Mouse (Mus musculus) midbrain, embryonic 14.5 days (tissue): Measurements from ENCODE around the gene Serpinb13. TPM values are rescaled to one million over a fixed set of nuclear protein-coding genes. Genes with fewer than 3 reads are reported as not detected.

Experiments used
- ATAC-seq: fragments of 200-750 bp; cut with Nextera tagmentation; 2 replicates; pipeline ENCODE4 v1.8.0; 2017; ENCODE audit warnings: moderate number of reproducible peaks, moderate library complexity; ENCODE audit not compliant: low FRiP score, low TSS enrichment
- DNase-seq: peaks from one replicate; pipeline ENCODE4 v3.0.0-alpha.2; 2015
- H3K27ac ChIP-seq: fragments of 300-500 bp; sonication (generic); replicated peaks from 2 replicates; pipeline ENCODE4 v1.5.1; 2014; ENCODE audit warnings: mild to moderate bottlenecking, low read depth, low read length, moderate library complexity
- H3K27me3 ChIP-seq: fragments of 300-500 bp; sonication (generic); 2 replicates; pipeline ENCODE4 v1.6.1; 2014; ENCODE audit warnings: low read length, control low read depth, mixed read lengths; ENCODE audit not compliant: control insufficient read depth, insufficient read depth
- H3K36me3 ChIP-seq: fragments of 300-500 bp; sonication (generic); 2 replicates; pipeline ENCODE4 v1.6.1; 2014; ENCODE audit warnings: low read length, control low read depth; ENCODE audit not compliant: control insufficient read depth, insufficient read depth
- H3K4me1 ChIP-seq: fragments of 300-500 bp; sonication (generic); 2 replicates; pipeline ENCODE4 v1.6.1; 2014; ENCODE audit warnings: mild to moderate bottlenecking, antibody characterized with exemption, low read length, control low read depth; ENCODE audit not compliant: control insufficient read depth, insufficient read depth
- H3K4me2 ChIP-seq: fragments of 300-500 bp; sonication (generic); 2 replicates; pipeline ENCODE4 v1.6.1; 2014; ENCODE audit warnings: mild to moderate bottlenecking, low read length, moderate library complexity
- H3K4me3 ChIP-seq: fragments of 300-500 bp; sonication (generic); replicated peaks from 2 replicates; pipeline ENCODE4 v1.5.1; 2014; ENCODE audit warnings: low read depth, low read length
- H3K9ac ChIP-seq: fragments of 300-500 bp; sonication (generic); replicated peaks from 2 replicates; pipeline ENCODE4 v1.6.1; 2014; ENCODE audit warnings: mild to moderate bottlenecking, low read length, moderate library complexity
- H3K9me3 ChIP-seq: fragments of 300-500 bp; sonication (generic); 2 replicates; pipeline ENCODE4 v1.6.1; 2016; ENCODE audit warnings: low read length, control low read depth, mixed read lengths; ENCODE audit not compliant: control insufficient read depth
- WGBS: fragments of 180-500 bp; shearing (Covaris S2); extraction: QIAGEN DNeasy Blood & Tissue Kit; methylation state at CpG from one replicate; pipeline ENCODE4 v1.1.7; 2014; 5-methylcytosine and 5-hydroxymethylcytosine counted together
- polyA plus RNA-seq: library from polyadenylated mRNA; unstranded; fragments of >200 nt; fragmentation: Nextera tagmentation; extraction: Ambion mirVana; gene quantifications from 2 replicates; pipeline ENCODE4 v1.2.1, GENCODE M21; 2014

Gene Serpinb13
- polyA plus RNA-seq = not detected in 2 replicates

- ATAC-seq (no peak), DNase-seq (no peak)
- Histone ChIP-seq H3K4me3 (no peak within 1 kb of the TSS), H3K9me3 (no peaks in the 10 kb centered on the region), H3K4me1 (no peaks in the 10 kb centered on the region), H3K27ac (no peak within 1 kb of the TSS), H3K27me3 (no peaks in the 10 kb centered on the region), H3K4me2 (no peak within 1 kb of the TSS), H3K36me3 (no peaks in the 10 kb centered on the region), H3K9ac (no peak within 1 kb of the TSS)
Measured at GRCm38 (mm10) chr1:106980684-106981083, at the start of gene Serpinb13. Gene Serpinb13 (plus strand): TSS chr1:106980984.

- ATAC-seq = no peak
- Histone ChIP-seq H3K4me3 (no peak overlapping the region), H3K36me3 (no peaks in the 10 kb centered on the region), H3K9ac (no peak overlapping the region), H3K27ac (no peak overlapping the region), H3K4me1 (no peaks in the 10 kb centered on the region), H3K27me3 (no peaks in the 10 kb centered on the region), H3K9me3 (no peaks in the 10 kb centered on the region), H3K4me2 (no peak overlapping the region)
- WGBS = 83% methylated on average over 4 of the region's 4 CpGs
- no peak for DNase-seq
Measured at GRCm38 (mm10) chr1:106931954-106932353, 48.8 kb upstream of the Serpinb13 start.

- H3K4me2 ChIP-seq = no peak overlapping the region
- no peaks in the 10 kb centered on the region for H3K4me1 ChIP-seq
- ATAC-seq = no peak
- H3K27me3 ChIP-seq = no peaks in the 10 kb centered on the region
- H3K9me3 ChIP-seq = no peaks in the 10 kb centered on the region
- H3K4me3 ChIP-seq = no peak overlapping the region
- DNase-seq = no peak
- no peaks in the 10 kb centered on the region for H3K36me3 ChIP-seq
- H3K9ac ChIP-seq = no peak overlapping the region
- H3K27ac ChIP-seq = no peak overlapping the region
Measured at GRCm38 (mm10) chr1:106933658-106934057, 47.1 kb upstream of the Serpinb13 start.

DNA sequence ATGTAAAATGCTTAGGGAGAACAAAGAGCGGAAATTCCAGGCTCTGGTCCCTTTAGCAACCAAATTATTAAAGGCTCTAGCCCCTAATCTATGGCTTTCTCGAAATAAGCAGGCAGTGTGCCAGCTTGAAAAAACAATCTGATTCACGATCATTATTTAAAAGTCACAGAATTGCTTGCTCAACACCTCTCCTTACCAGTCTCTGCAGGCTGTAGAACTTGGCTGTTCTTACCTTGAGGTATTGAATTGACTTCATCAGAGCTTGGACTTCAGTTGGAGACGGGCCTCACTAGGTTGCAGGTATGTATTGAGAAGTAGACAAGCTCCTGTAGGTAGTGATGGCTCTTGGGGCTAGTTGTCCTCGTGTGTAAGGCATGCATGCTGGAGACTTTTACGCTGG is 46.5 kb upstream of the Serpinb13 start, which contains the start of gene Serpinb12:
TSS of gene Serpinb12 (plus strand) at position 185 of the 400 bp plus-strand sequence.
- no peak within 1 kb of the TSS for H3K4me2 ChIP-seq
- no peaks in the 10 kb centered on the region for H3K4me1 ChIP-seq
- no peak within 1 kb of the TSS for H3K9ac ChIP-seq
- 82% methylated on average over 6 of the region's 6 CpGs for WGBS
- H3K36me3 ChIP-seq = no peaks in the 10 kb centered on the region
- H3K27ac ChIP-seq = no peak within 1 kb of the TSS
- H3K9me3 ChIP-seq = no peaks in the 10 kb centered on the region
- DNase-seq (no peak), ATAC-seq (no peak)
- no peaks in the 10 kb centered on the region for H3K27me3 ChIP-seq
- H3K4me3 ChIP-seq = no peak within 1 kb of the TSS

DNA sequence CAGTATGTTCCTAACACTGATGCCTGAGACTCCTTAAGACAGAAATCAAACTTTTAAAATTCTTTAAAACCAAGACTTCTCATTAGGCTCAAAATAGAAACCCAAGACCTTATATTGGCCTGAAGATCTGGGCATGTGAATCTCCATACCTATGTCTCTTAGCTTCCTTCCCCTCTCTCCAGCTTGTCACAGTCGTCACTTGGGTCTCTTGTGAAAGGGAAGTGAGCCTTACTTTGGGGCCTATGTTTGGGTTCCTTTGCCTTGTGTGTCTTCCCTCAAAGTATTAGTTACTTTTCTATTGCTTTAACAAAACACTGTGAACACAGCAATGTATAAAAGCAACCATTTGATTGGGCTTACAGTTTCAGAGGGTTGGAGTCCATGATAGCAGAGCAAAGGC is 33.6 kb upstream of the Serpinb13 start:
- ATAC-seq = no peak

DNA sequence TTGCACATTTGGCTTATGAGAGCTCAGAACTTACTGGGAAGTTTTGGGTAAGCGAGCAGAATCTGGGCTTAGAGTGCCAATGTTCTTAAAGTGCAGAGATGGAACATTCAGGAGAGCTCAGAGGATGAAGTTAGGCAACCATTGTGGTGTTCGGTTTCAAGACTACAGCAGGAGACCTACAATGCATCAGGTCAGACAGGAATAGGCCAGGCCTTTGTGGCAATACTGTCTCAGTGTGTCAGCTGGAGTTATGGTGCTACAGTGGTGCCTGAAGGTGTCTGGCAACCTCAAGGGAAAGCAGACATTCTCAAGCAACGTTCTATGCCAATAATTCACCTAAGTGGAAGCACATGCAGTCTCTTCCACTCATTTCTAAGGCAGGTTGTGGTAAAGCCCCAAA is 20.8 kb upstream of the Serpinb13 start:
- Histone ChIP-seq H3K4me1 (no peaks in the 10 kb centered on the region), H3K36me3 (no peaks in the 10 kb centered on the region), H3K27me3 (no peaks in the 10 kb centered on the region), H3K4me3 (no peak overlapping the region), H3K27ac (no peak overlapping the region), H3K4me2 (no peak overlapping the region), H3K9me3 (no peaks in the 10 kb centered on the region), H3K9ac (no peak overlapping the region)
- no peak for DNase-seq
- 83% methylated on average over 3 of the region's 3 CpGs for WGBS
- no peak for ATAC-seq

More for the DNA sequence above, 33.6 kb upstream of the Serpinb13 start:
- Histone ChIP-seq H3K36me3 (no peaks in the 10 kb centered on the region), H3K27me3 (no peaks in the 10 kb centered on the region), H3K4me2 (no peak overlapping the region), H3K4me1 (no peaks in the 10 kb centered on the region), H3K9ac (no peak overlapping the region), H3K27ac (no peak overlapping the region), H3K4me3 (no peak overlapping the region), H3K9me3 (no peaks in the 10 kb centered on the region)
- WGBS = 79% methylated on average over 1 of the region's 1 CpGs
- no peak for DNase-seq

- Histone ChIP-seq H3K4me3 (no peak overlapping the region), H3K4me2 (no peak overlapping the region), H3K36me3 (no peaks in the 10 kb centered on the region), H3K27ac (no peak overlapping the region), H3K4me1 (no peaks in the 10 kb centered on the region), H3K9me3 (no peaks in the 10 kb centered on the region), H3K9ac (no peak overlapping the region), H3K27me3 (no peaks in the 10 kb centered on the region)
- ATAC-seq = no peak
- WGBS = 54% methylated on average over 3 of the region's 3 CpGs
- peak; percentile 6 for DNase-seq
Measured at GRCm38 (mm10) chr1:106961023-106961422, 19.8 kb upstream of the Serpinb13 start.

DNA sequence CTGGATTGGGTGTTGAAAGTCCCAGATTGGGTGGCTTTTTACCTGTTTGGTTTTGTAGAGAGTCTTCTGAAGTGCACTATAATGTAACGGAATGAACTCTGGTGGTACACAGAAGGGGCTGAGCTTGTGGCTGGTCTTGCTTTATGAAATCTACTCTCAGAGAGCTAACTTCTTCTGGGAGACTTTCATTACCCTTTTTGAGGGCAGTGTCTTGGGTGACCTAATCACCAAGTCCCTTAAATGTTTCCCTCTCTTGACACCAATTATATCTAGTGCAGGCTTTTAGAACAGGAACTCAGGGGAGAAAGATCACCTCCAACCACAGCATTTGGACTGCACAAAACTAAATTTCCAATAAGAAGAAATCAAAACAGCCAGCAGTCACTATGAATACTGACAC is 2.3 kb downstream of the Serpinb13 start:
- WGBS = 92% methylated on average over 1 of the region's 1 CpGs
- Histone ChIP-seq H3K36me3 (no peaks in the 10 kb centered on the region), H3K4me1 (no peaks in the 10 kb centered on the region), H3K4me3 (no peak overlapping the region), H3K27ac (no peak overlapping the region), H3K9me3 (no peaks in the 10 kb centered on the region), H3K9ac (no peak overlapping the region), H3K27me3 (no peaks in the 10 kb centered on the region), H3K4me2 (no peak overlapping the region)
- ATAC-seq (no peak), DNase-seq (no peak)

DNA sequence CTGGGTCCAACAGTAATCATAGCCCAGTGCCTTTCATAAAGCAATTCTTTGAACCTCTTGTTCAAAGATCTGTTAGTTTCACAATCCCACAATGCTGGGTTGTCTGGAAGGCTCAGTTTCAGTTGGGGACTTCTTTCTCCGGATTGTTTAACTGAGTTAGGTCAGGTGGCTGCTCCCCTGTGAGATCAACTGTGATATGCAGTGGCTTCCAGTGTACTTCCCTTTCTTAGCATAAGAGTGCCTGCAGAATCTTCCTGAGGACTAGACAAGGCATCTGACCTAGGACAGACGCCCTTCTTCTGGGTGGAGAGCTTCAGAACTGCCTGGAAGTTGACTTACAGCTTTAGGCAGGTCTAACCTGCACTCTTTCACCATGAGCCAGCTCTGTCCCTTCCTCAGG is 3.1 kb downstream of the Serpinb13 start:
- H3K4me1 ChIP-seq = no peaks in the 10 kb centered on the region
- no peak overlapping the region for H3K4me2 ChIP-seq
- 79% methylated on average over 2 of the region's 2 CpGs for WGBS
- H3K36me3 ChIP-seq = no peaks in the 10 kb centered on the region
- H3K27ac ChIP-seq = no peak overlapping the region
- no peak overlapping the region for H3K4me3 ChIP-seq
- DNase-seq (no peak), ATAC-seq (no peak)
- no peaks in the 10 kb centered on the region for H3K9me3 ChIP-seq
- H3K9ac ChIP-seq = no peak overlapping the region
- no peaks in the 10 kb centered on the region for H3K27me3 ChIP-seq
